Mouse (Mus musculus): ENCODE measurements around the gene Pde7b. TPM values are rescaled to one million over a fixed set of nuclear protein-coding genes. Genes with fewer than 3 reads are reported as not detected.

Pde7b gene
- total RNA-seq, 2 experiments from 2014 or later, result 23.8 to 25.2 TPM

GRCm38 (mm10) chr10:20722651-20723520, 2.0 kb downstream of the Pde7b start:
- DNase-seq, result peak in 1 of 2 experiments; percentile 7

DNA sequence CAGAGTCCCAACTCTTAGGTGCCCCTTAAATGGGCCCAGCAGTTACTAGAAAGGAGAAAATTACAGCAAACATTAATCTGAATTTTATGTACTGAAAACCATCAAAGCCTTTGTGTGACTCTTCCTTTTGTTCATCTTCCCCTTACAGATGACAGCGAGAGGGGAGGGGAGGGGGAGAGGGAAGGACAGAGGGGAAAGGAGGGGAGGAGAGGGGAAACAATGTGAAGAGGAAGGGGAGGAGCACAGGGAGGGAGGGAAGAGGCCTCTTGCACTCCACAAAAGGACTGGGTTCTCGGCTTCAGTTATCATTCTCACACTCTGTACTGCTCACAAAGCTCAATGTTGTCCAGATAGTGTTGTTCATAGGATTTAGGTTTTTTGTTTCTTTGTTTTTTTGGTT, 5.7 kb downstream of the Pde7b start:
- no peak for DNase-seq

GRCm38 (mm10) chr10:20700633-20701032, 24.2 kb downstream of the Pde7b start:
- DNase-seq, result no peak

- DNase-seq, result no peak
Observed at GRCm38 (mm10) chr10:20699874-20700273, 25.0 kb downstream of the Pde7b start.

GRCm38 (mm10) chr10:20695637-20696036, 29.2 kb downstream of the Pde7b start:
- DNase-seq, result no peak

DNA sequence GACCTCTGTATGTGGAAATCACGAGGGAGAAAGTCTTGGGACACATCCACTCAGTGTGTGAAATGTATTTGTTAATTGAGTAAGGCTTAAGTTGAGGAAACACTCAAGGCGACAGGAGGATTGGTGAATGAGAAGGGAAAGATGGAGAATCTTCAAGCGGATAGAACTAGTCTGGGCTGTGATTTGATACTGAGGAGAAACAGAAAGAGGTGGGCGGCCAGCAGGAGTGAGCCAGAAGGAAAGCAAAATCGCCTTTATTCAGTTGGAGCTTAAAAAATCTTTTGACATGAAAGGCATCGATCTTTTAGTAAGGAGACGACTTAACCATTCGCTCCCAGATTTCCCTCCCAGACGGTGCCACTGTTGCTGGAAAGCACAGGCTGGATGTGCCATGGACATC, 34.9 kb downstream of the Pde7b start:
- peak in 1 of 2 experiments; percentile 12 for DNase-seq

DNA sequence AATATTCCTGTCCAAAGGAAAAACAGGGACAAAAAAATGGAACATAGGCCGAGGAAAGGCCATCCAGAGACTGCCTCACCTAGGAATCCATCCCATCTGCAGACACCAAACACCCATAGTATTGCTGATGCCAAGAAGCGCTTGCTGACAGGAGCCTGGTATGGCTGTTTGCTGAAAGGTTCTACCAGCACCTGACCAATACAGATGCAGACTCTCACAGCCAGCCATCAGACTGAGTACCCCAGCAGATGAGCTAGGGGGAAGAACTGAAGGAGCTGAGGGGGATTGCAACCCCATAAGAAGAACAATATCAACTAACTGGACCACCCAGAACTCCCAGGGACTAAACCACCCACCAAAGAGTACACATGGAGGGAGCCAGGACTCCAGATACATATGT, 40.7 kb downstream of the Pde7b start:
- no peak for DNase-seq

DNA sequence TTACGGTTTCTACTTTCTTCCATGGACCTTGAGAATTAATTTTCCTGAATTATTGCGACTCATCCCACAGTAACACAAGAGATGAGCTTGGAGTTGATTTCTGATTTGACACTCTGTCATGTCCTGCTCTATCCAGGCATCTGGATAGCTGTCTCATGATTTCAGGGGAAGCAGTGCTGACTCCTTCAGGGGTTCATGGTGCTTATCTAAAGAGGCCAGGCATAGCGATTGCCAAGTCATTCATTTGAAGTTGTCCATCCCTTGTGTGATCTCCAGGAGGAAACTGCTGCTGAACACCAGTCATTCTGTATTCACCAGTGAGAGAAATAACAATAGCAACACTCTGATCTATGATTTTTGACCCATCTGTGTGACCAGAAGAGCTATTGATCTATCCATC, 43.9 kb downstream of the Pde7b start:
- no peak for DNase-seq

GRCm38 (mm10) chr10:20675321-20675720, 49.6 kb downstream of the Pde7b start:
- no peak for DNase-seq

GRCm38 (mm10) chr10:20673798-20674197, 51.1 kb downstream of the Pde7b start:
- peak; percentile 72 to 82 for DNase-seq

DNA sequence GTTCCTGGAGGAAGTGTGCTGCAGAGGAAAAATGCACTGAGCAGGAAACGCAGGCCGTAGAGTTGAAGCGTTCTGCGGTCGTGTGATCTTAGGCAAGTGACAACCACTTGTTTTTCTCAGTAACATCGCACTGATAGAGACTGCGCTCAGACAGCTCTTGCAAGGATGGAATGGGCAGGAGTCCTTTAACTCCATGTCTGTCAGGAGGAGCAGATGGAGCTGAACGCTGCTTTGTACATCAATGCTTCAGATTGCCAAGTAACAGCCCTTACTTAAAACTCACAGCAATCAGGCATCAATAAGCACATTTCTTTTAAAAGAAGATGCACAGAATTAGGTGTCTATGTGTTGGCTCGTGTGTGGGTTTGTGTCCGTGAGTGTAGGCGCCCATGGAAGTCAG, 52.3 kb downstream of the Pde7b start:
- DNase-seq, result peak in 1 of 2 experiments; percentile 34

DNA sequence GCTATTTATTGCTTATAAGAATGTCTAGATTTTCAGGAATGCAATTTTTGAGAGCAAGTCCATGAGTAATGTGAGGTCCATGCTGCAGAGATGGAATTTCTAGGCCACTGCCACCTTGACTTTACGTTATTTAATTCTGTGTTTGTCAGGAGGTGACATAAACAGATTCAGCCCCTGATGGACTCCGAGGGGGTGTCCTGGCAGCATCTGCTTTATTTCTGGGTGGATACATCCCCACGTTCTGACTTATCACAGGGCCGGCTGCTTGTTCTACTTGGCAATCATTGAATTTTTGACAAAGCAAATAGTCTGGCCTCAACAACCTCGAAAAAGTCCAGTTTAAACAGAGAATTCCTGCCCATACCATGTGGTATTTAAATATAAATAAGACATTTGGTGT, 53.3 kb downstream of the Pde7b start:
- DNase-seq, result no peak

GRCm38 (mm10) chr10:20670541-20670940, 54.3 kb downstream of the Pde7b start:
- no peak for DNase-seq

DNA sequence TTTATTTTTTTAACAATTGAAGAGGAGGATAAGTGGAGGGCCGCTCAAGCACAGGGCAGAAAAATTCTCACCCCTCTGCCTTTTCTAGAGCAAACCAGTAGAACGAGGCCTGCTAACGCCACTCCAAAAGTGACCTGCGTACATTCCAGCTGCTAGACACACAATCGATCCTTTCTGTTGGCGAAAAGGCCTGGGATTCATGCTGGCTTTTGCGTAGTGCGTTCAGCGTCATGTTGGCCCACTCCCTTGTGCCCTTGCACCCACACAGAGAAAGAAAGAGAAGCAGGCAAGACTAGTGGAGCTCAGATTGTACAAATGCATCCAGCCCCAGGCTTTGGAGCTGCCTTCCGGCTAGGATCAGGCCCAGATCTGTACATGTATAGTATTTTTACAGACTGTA, 55.4 kb downstream of the Pde7b start:
- DNase-seq, result no peak

- DNase-seq, result no peak
Observed at GRCm38 (mm10) chr10:20668577-20668976, 56.3 kb downstream of the Pde7b start.

GRCm38 (mm10) chr10:20666655-20667054, 58.2 kb downstream of the Pde7b start:
- DNase-seq, result no peak

- DNase-seq, result no peak
Observed at GRCm38 (mm10) chr10:20662951-20663350, 61.9 kb downstream of the Pde7b start.

GRCm38 (mm10) chr10:20661684-20662083, 63.2 kb downstream of the Pde7b start:
- no peak for DNase-seq

DNA sequence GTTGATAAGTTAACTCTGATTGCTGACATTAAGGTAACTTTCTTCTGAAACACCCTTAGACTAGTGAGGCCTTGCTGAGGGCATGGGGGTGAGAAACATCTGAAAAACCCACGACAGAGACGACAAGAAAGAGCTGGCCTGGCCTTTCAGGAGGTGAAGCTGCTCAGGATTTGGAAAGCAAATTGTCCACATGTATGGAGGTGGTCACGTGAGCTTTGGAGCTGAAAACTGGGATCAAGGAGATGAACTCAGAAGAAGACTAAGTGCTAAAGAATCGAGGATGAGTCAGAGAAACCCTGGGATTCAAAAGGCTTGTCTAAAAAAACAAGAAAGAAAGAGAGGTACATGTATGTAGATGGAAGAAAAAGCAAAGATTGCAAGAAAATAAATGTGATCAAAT, 65.2 kb downstream of the Pde7b start:
- no peak for DNase-seq

DNA sequence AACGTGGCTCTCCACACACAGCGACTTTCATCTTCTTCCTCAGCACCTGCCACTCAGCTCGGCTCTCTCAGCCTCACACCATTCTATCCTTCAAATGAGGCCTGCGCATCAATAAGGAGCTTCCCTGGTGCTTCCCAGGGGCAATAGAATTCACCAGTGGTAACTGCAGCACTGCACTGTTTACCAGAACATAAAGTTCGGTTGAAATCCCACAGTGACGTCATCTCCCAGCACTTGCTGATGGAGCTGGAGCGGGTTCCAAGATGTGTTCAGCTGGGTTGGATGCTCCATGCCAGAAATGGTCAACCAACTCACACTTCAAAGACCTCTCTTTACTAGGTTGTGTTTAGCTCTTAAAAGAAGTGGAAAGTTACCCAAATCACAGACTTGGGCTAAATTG, 65.6 kb downstream of the Pde7b start:
- no peak for DNase-seq

DNA sequence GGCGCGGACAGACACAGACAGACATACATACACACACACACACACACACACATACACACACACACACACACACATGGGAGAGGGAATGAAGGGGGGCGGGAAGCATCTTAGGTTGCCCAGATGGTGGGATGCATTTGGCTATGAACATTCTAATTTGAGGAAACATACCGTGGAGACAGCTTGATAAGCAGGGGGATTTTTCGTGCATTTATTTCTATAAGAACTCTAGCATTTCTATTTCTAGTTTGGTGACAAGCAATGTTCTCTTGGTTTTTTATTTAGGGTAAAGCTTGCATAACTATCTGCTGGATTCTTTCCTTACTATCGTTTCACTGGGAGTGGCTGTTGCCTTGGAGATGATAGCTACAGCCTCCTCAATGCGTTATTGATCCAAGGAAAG, 66.2 kb downstream of the Pde7b start:
- no peak for DNase-seq

- no peak for DNase-seq
Observed at GRCm38 (mm10) chr10:20657316-20658081, 67.4 kb downstream of the Pde7b start.

DNA sequence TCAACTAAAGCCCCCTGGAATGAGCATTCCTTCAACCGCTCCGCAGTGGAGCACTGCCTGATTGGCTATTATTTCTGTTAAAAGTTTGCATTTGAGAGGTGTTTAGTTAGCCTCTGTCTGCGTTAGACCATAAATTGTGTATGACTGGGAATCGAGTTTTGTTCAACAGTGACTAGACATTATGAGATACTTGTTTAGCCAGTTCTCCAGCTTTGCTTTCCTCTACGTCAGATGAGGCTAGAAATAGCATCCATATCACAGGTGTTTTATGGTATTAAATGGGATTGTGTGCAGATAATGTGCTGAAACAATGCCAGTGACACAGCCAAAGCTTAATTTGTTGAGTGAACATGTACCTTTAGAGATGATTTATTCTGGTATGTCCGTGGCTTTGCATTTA, 70.3 kb downstream of the Pde7b start:
- no peak for DNase-seq

- DNase-seq, result no peak
Observed at GRCm38 (mm10) chr10:20654187-20654586, 70.7 kb downstream of the Pde7b start.

All from layer of hippocampus, postnatal 36 days (tissue).